Mouse (Mus musculus) liver, adult (tissue): Measurements from ENCODE around the gene Rarres2.

Experiments used
- GATA4 ChIP-seq: IDR thresholded peaks from 2 replicates; pipeline ENCODE4 v1.6.1; 2014; ENCODE audit warnings: mild to moderate bottlenecking, low read length; ENCODE audit not compliant: insufficient replicate concordance

Gene Rarres2

DNA sequence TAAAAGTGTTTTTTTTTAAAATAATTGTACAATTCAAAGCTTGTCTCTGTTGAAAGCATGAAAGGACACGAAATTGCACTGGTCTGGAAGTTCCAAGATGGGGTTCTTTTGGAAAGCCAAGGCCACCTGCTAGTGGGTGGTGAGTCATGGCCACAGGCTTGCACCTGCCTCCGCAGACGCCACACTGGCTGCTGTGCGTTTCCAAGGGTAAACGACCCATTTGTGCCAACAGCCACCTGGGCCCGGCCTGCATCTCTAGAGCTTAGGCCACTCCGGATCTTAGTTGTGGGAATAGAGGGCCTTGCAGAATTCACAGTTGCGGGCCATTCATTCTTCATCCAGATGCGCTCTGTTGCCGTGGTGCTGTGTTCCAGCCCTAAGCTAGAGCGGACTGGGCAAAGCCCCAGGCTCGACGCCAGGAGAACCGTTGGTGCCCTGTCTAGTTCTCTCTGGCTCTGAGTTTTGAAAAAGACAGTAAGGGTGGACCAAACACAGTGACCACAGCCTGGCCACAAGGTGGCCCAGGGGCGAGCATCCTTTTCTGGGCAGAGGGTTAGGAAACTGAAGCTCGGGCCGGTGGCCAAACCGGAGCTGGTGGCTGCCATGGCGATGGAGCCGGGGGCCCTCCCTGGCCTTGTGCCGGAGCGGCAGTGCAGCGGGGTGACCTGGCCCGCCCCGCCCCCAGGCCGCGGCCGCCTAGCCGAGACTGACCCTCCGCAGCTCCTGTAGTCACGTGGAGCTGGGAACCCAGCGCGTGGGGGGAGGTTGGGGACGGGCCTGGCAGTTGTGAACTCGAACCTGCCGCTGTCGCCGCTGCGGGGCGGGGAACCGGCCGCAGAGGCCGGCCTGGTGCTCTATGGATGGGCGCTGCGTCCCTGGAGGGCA, 20.8 kb upstream of the Rarres2 start, which contains the start of the genes Repin1 and Gm44965:
Gene Repin1, plus strand, starts transcription at position 726 of the 885 bp plus-strand sequence.
Gene Gm44965, plus strand, starts transcription at position 784 of the 885 bp plus-strand sequence.
- TF ChIP-seq GATA4, result no peak

- TF ChIP-seq GATA4, result no peak
Observed at GRCm38 (mm10) chr6:48591871-48592270, 19.3 kb upstream of the Rarres2 start.

DNA sequence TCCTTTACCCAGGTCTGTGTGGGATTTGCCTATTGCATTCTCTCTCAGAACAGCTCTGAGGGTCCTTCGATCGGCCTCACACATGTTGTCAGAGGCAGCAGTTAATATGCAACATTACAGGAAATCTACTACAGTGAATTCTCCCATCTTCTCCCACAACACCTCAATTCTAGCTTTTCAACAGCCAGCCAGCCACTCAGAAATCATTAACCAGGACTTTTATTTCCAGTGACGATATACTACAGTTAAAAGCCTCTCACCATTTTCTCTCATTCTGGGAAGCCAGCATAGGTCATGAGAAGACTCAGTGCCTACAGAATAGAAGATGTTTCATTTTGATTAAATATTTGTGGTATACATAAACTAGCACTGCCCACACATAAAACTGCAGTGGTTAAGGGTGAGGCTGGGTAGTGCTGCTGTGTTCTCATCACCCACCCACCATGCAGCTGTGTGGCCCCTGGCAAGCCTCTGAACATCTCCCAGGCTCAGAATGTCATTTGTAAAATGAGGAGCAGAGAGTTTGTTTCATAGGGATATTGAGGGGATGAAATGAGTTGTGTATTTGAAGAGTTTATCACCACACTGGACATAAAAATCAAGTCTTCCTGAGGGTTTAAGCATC, 18.7 kb upstream of the Rarres2 start:
- TF ChIP-seq GATA4, result no peak

- TF ChIP-seq GATA4, result no peak
Observed at GRCm38 (mm10) chr6:48589194-48589750, 16.7 kb upstream of the Rarres2 start, which contains the start of gene Gm45021. TSS of gene Gm45021 (plus strand) at chr6:48589610.

DNA sequence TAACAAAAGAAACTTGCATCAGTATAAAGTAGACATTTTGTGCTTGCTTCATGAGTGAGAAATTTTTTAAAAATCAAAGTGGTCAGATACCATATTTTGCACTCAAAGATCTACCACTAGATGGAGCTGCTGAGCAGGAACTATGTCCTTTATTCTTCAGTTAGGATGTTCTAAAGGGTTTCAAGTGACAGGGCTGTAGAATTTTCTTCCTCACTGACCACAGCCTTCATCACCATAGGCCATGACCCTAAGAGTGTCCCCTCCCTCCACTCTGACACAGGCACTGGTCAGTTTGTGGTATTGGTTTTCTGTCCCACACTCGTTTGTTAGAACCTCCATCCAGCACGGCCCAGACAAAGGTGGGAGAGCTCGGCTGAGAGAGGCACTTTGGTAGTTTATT, 9.4 kb upstream of the Rarres2 start:
- no peak for TF ChIP-seq GATA4

- TF ChIP-seq GATA4, result no peak
Observed at GRCm38 (mm10) chr6:48581257-48581656, 8.7 kb upstream of the Rarres2 start.

DNA sequence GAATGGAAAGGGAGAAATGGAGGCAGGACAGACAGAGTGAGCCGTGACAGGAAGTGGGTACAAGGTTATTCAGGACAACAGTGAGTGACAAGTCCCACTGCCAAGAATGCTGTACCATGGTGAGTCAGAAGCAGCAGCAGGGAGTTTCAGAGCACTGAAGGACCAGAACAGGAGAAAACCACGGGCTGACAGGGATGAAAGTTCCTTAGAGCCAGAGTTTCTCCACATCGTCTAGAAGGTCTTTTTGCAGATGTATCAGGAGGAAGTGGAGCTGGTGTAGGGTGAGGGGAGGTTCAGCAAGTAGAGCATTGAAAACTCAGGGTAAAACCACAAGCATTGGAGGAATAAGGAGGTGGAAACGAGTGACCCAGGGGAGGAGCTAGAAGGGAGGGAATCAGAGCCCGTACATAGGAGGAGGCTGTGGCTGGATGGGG, 6.6 kb upstream of the Rarres2 start:
- TF ChIP-seq GATA4, result no peak

DNA sequence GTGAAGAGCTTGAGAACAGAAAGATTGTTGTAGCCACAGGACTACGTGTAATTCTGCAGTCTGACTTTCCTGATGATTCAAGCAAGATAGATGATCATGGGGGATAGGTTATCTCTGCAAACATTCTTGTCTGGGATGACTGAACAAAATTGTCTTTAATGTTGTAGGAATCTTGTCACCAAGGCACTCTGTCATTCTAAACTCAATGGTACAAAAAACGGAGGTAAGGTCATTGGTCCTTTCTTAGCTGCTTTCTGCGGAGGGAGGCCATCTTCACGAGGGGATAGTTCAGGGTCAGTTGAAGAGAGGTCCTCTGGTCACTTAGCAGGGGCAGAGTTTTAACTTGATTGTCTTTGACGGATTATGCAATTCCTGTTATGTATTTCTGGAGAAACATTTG, 6.1 kb upstream of the Rarres2 start:
- no peak for TF ChIP-seq GATA4

GRCm38 (mm10) chr6:48573981-48574380, 1.4 kb upstream of the Rarres2 start:
- no peak for TF ChIP-seq GATA4

DNA sequence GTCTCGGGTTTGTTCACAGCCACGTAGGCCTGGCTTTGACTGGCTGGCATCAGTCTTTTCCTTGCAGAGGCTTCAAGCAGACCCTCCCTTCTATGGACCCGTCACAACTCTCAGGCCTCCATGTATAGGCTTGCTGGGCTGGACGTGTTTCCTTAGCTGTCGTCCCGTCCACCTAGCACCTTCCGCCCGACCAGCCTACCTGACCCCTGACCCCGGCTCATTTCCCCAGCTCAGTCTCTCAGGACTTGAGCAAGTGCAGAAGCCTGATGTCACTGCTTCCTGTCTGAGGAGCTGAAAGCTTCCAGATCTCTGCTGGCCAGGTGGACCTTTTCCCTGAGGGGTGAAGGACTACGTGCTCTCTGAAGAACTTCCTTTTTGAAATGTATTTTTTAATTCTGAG, 691 bp upstream of the Rarres2 start:
- TF ChIP-seq GATA4, result no peak

GRCm38 (mm10) chr6:48572014-48572413, 575 bp downstream of the Rarres2 start:
- TF ChIP-seq GATA4, result no peak

- no peak for TF ChIP-seq GATA4
Observed at GRCm38 (mm10) chr6:48569065-48569807, 3.4 kb downstream of the Rarres2 start.

DNA sequence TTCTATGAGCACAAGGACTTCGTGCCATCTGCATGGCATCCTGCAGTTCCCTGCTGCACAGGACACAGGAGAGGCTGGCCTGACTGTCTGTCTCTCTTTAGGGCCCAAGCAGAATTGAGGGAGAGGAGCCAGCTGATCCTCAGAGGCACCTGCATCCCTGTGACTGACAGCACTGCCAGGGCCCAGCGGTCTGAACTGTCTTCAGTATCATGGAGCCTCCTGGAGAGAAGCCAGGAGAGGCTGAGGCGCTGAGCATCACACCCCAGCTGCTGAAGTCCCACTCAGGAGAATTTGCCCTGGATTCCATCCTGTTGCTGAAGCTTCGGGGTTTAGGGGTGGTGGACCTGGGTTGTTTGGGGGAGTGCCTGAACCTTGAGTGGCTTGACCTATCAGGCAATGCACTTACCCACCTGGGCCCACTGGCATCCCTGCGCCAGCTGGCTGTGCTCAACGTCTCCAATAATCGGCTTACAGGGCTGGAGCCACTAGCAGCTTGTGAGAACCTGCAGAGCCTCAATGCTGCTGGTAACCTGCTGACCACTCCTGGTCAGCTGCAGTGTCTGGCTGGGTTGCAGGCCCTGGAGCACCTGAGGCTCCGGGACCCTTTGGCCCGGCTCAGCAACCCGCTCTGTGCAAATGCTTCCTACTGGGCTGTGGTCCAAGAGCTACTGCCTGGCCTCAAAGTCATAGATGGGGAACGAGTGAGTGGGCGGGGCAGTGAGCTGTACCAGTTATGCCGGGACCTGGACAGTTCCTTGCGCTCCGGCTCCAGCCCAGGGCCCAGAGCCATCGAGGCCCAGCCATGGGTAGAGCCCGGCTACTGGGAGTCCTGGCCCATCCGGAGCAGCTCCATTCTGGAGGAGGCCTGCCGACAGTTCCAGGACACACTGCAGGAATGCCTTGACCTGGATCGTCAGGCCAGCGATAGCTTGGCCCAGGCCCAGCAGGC, 4.3 kb downstream of the Rarres2 start:
- no peak for TF ChIP-seq GATA4

DNA sequence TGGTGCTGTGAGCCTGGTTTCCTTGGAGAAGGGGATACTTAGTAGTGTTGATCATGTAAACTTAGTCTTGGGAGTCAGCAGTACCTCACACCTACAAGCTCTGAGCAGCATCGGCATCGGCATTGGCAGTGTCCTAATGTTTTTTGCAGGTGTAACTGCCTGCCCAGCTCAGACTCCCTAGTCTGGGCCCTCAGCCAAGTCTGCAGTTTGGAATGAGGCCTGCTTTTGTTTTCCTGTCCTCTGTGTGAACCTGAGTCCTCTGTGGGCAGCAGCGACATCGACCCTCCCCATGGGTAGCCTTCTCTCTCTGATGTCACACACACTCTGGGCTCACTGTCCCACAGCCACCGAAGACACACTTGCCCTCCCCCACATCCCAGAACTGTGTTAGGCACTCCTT, 6.3 kb downstream of the Rarres2 start:
- no peak for TF ChIP-seq GATA4
